Mouse (Mus musculus) forebrain, postnatal 0 days (tissue): Measurements from ENCODE around the gene Cep131. TPM values are rescaled to one million over a fixed set of nuclear protein-coding genes. Genes with fewer than 3 reads are reported as not detected.

Experiments
- ATAC-seq: fragments of 200-750 bp; cut with Nextera tagmentation; 2 replicates; pipeline ENCODE4 v1.8.0; 2017; ENCODE audit warnings: mild to moderate bottlenecking, moderate library complexity
- DNase-seq: peaks from one replicate; pipeline ENCODE4 v3.0.0-alpha.2; 2015
- H3K27ac ChIP-seq: fragments of 300-500 bp; sonication (generic); 2 replicates; pipeline ENCODE4 v1.5.1; 2014; ENCODE audit warnings: low read depth, mild to moderate bottlenecking, antibody characterized with exemption, low read length, moderate library complexity, mixed read lengths
- H3K27me3 ChIP-seq: fragments of 300-500 bp; sonication (generic); 2 replicates; pipeline ENCODE4 v1.6.1; 2014; ENCODE audit warnings: mild to moderate bottlenecking, low read length, mixed read lengths; ENCODE audit not compliant: insufficient read depth
- H3K36me3 ChIP-seq: fragments of 300-500 bp; sonication (generic); 2 replicates; pipeline ENCODE4 v1.6.1; 2014; ENCODE audit warnings: mild to moderate bottlenecking, moderate library complexity; ENCODE audit not compliant: insufficient read depth
- H3K4me1 ChIP-seq: fragments of 300-500 bp; sonication (generic); 2 replicates; pipeline ENCODE4 v1.6.1; 2014; ENCODE audit warnings: antibody characterized with exemption; ENCODE audit not compliant: insufficient read depth
- H3K4me2 ChIP-seq: fragments of 300-500 bp; sonication (generic); 2 replicates; pipeline ENCODE4 v1.6.1; 2014; ENCODE audit warnings: low read depth, mild to moderate bottlenecking, moderate library complexity
- H3K4me3 ChIP-seq: fragments of 300-500 bp; sonication (generic); 2 replicates; pipeline ENCODE4 v1.5.1; 2014; ENCODE audit warnings: low read depth, low read length, mixed read lengths
- H3K9ac ChIP-seq: fragments of 300-500 bp; sonication (generic); 2 replicates; pipeline ENCODE4 v1.6.1; 2014; ENCODE audit warnings: mild to moderate bottlenecking
- H3K9me3 ChIP-seq: fragments of 300-500 bp; sonication (generic); 2 replicates; pipeline ENCODE4 v1.6.1; 2016; ENCODE audit warnings: low read length
- CTCF ChIP-seq: sonication (generic); IDR thresholded peaks from 2 replicates; pipeline ENCODE4 v1.5.1; 2016; ENCODE audit warnings: antibody characterized with exemption, control low read depth, low read depth
- WGBS: fragments of 180-500 bp; shearing (Covaris S2); extraction: QIAGEN DNeasy Blood & Tissue Kit; methylation state at CpG from one replicate; pipeline ENCODE4 v1.1.7; 2014; 5-methylcytosine and 5-hydroxymethylcytosine counted together
- polyA plus RNA-seq: library from polyadenylated mRNA; unstranded; fragments of >200 nt; fragmentation: Nextera tagmentation; extraction: Ambion mirVana; gene quantifications from 2 replicates; pipeline ENCODE4 v1.2.1, GENCODE M21; 2015
- total RNA-seq: library from RNA; depleted of rRNA; stranded (reverse); fragments of >200 nt; gene quantifications from 2 replicates; pipeline ENCODE4 v1.2.3, GENCODE M21; 2014; rRNA removed

Cep131 gene
- total RNA-seq (18.3 and 21.4 TPM in 2 replicates), polyA plus RNA-seq (21.0 and 22.0 TPM in 2 replicates)

- Histone ChIP-seq H3K9ac (peak within 1 kb of the TSS; percentile 87), H3K9me3 (no peaks in the 10 kb centered on the region), H3K4me1 (peaks cover 9% of the 10 kb centered on the region), H3K4me2 (peak within 1 kb of the TSS; percentile 87), H3K27ac (peak within 1 kb of the TSS; percentile 66), H3K4me3 (peak within 1 kb of the TSS; percentile 77), H3K27me3 (no peaks in the 10 kb centered on the region), H3K36me3 (peaks cover 33% of the 10 kb centered on the region)
- no peak for TF ChIP-seq CTCF
- peak; percentile 97 for DNase-seq
- peak; percentile 100 for ATAC-seq
- WGBS: 1% methylated on average over 38 of the region's 42 CpGs
Measured at GRCm38 (mm10) chr11:120086702-120087152, at the start of gene Cep131. Gene Cep131, minus strand, starts transcription at chr11:120086827.

- Histone ChIP-seq H3K9ac (no peak overlapping the region), H3K4me1 (no peaks in the 10 kb centered on the region), H3K9me3 (no peaks in the 10 kb centered on the region), H3K4me2 (no peak overlapping the region), H3K36me3 (peaks cover 41% of the 10 kb centered on the region), H3K4me3 (no peak overlapping the region), H3K27me3 (no peaks in the 10 kb centered on the region), H3K27ac (no peak overlapping the region)
- 75% methylated on average over 8 of the region's 8 CpGs for WGBS
- no peak for TF ChIP-seq CTCF
- no peak for ATAC-seq
- no peak for DNase-seq
Measured at GRCm38 (mm10) chr11:120136195-120136594, 49.6 kb upstream of the Cep131 start.

- Histone ChIP-seq H3K36me3 (peaks cover 45% of the 10 kb centered on the region), H3K27me3 (no peaks in the 10 kb centered on the region), H3K4me2 (no peak overlapping the region), H3K4me3 (no peak overlapping the region), H3K9me3 (no peaks in the 10 kb centered on the region), H3K9ac (no peak overlapping the region), H3K4me1 (no peaks in the 10 kb centered on the region), H3K27ac (no peak overlapping the region)
- TF ChIP-seq CTCF: no peak
- 92% methylated on average over 9 of the region's 9 CpGs for WGBS
- no peak for ATAC-seq
- no peak for DNase-seq
Measured at GRCm38 (mm10) chr11:120134847-120135530, 48.4 kb upstream of the Cep131 start.

GRCm38 (mm10) chr11:120134148-120134547 is 47.5 kb upstream of the Cep131 start:
- ATAC-seq (no peak), DNase-seq (no peak)
- Histone ChIP-seq H3K27me3 (no peaks in the 10 kb centered on the region), H3K9me3 (no peaks in the 10 kb centered on the region), H3K4me1 (no peaks in the 10 kb centered on the region), H3K27ac (no peak overlapping the region), H3K36me3 (peaks cover 42% of the 10 kb centered on the region), H3K9ac (no peak overlapping the region), H3K4me3 (no peak overlapping the region), H3K4me2 (no peak overlapping the region)
- no peak for TF ChIP-seq CTCF
- WGBS: 94% methylated on average over 5 of the region's 5 CpGs

GRCm38 (mm10) chr11:120129281-120129680 is 42.7 kb upstream of the Cep131 start:
- ATAC-seq: no peak
- H3K4me3 ChIP-seq: no peak overlapping the region
- DNase-seq: no peak
- TF ChIP-seq CTCF: no peak
- no peak overlapping the region for H3K27ac ChIP-seq
- no peak overlapping the region for H3K9ac ChIP-seq
- no peaks in the 10 kb centered on the region for H3K27me3 ChIP-seq
- 75% methylated on average over 7 of the region's 7 CpGs for WGBS
- no peak overlapping the region for H3K4me2 ChIP-seq
- H3K4me1 ChIP-seq: no peaks in the 10 kb centered on the region
- H3K36me3 ChIP-seq: peaks cover 49% of the 10 kb centered on the region
- H3K9me3 ChIP-seq: no peaks in the 10 kb centered on the region

GRCm38 (mm10) chr11:120126845-120127244 is 40.2 kb upstream of the Cep131 start:
- Histone ChIP-seq H3K4me1 (no peaks in the 10 kb centered on the region), H3K4me2 (no peak overlapping the region), H3K9ac (no peak overlapping the region), H3K36me3 (peaks cover 38% of the 10 kb centered on the region), H3K4me3 (no peak overlapping the region), H3K9me3 (no peaks in the 10 kb centered on the region), H3K27me3 (no peaks in the 10 kb centered on the region), H3K27ac (no peak overlapping the region)
- ATAC-seq: no peak
- 81% methylated on average over 2 of the region's 2 CpGs for WGBS
- TF ChIP-seq CTCF: peak; percentile 12; the same call in 1 of the 2 replicates
- no peak for DNase-seq

GRCm38 (mm10) chr11:120122126-120122525 is 35.5 kb upstream of the Cep131 start:
- Histone ChIP-seq H3K27ac (no peak overlapping the region), H3K27me3 (no peaks in the 10 kb centered on the region), H3K9ac (no peak overlapping the region), H3K4me2 (no peak overlapping the region), H3K4me1 (no peaks in the 10 kb centered on the region), H3K36me3 (peaks cover 13% of the 10 kb centered on the region), H3K4me3 (no peak overlapping the region), H3K9me3 (no peaks in the 10 kb centered on the region)
- DNase-seq: peak; percentile 47
- TF ChIP-seq CTCF: no peak
- peak; percentile 47 for ATAC-seq
- WGBS: 63% methylated on average over 12 of the region's 12 CpGs
